Mouse (Mus musculus): ENCODE measurements at regions not wholly inside any gene's neighbourhood (a gene's known extent, or its start where the extent isn't known, plus 50 kb on each side); places are given as distances from the start of the nearest gene placed in this dataset.
A peak's percentile ranks its signal among the peaks of the same experiment; 100 is the strongest.

DNA sequence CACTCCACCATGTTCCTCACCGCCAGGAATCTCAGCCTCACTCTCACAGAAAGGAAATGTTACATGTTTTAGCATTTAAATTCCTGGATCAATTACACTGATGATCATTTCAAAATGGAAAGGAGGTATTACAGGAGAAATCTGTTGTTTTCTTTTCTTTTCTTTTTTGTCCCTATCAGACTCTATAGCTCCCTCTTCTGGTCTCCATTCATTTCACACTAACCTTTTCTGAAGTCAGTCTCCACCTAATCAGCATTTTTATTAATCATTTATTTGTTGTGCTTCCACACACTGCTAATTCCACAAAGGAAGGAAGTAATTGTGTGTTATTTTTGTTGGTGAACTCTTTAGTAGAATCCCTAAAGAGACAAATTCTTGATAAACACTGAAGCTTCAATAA, 130.5 kb upstream of the Car10 start:
- DNase-seq: peak; percentile 3

DNA sequence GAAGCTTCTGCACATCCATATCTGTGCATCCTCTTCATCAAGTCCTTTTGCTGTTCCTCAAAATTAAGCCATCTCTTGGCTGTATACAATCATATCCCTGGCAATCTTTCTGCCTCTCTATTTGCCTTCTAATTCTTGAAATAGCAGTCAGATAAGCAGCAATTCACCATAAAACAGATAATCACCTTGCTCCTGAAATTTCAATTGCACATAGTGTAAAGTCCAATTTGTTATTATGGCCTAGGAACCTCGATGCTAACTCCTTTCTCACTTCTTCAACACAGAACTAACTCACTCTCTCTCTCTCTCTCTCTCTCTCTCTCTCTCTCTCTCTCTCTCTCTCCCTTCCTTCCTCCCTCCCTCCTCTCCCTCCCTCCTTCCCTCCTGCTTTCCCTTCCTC, 98.2 kb upstream of the Car10 start:
- DNase-seq: no peak

DNA sequence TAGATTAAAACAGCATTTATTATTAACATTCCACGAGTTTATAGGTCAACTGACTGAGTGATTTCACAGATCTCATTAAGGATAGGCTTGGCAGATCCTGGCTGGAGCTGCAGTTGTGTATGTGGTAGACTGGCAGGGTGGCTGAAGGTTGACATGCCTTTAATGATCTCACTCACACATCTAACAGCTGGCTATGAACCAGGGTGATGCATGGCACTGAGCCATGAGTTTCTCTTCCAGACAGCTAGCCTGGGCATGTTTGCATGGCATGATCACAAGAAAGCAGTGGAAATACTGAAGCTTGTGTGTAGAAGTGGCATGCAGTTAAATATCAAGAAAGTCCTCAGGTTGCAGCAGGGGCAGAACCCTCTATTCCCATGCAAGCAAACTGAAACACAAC, 91.8 kb upstream of the Car10 start:
- peak; percentile 16 for DNase-seq

DNA sequence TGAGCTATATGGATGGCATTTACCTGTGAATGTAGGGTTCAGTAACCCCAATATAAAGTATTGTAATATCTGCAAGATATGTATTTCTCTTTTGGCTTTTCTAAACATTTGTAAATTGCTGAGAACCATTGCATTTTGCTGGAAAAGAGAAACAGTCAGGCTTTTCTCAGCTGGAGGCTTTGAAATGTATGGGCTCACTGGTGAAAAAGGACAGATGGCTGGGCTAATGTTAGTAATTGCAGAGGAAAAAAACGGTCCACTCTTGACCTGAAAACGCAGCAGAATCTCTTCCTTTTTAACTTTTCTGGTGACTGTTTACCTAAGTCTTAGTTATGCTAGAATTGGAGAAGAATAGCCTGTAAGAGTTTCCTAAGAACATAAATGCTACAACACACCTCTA, 71.8 kb upstream of the Car10 start:
- DNase-seq: no peak

DNA sequence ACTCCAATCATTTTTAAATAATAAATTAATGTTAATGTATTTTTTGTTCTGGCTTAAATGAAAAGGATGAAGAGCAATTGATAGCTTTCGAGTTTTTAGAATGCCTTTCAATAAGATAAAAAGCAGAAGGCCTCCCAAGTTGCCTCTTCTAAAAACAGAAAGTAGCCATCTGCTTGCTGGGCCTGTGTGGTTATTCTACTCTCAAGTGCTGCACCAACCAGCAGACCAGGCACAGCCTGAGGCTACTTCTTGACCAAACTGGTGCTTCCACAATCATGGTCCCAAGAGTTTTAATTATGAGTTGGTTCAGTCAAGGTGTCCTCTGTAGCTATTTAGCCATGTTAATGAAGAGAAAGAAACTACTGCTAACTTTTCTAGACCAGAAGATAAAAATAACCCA, 62.3 kb upstream of the Car10 start:
- no peak for DNase-seq

DNA sequence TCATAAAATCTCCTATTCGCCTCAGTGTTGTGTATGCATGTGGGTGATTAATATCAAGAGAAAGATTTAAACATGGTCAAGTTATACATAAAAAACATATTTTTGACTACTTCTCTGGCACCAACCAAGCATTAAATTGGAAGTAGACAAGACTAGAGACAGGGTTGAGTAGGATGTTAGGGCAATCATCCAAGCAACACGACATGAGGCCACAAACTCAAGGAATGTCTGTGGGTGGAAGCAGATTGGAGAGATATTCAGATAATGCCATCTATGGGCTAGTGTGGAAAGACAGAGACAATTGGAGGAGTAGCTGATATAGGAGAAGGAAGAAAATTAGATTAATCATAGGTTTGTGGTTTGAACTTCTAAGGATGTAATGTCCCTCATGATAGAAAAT, 60.0 kb upstream of the Car10 start:
- no peak for DNase-seq

DNA sequence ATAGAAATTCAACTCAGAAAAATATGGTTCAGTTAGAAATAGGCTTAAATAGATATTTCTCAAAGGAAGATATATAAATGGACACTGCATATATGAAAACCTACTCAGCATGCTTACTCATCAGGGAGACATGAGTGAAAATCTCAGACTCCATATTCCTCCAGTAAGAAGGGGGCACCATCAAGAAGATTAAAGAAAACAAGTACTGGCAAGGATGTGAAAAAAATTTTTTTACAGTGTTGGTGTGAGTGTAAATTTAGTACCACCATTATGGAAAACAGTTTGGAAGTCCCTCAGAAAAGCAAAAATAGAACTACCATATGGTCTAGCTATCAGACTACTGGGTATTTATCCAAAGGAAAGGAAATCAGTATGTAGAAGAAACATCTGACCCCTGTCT, 58.5 kb upstream of the Car10 start:
- no peak for DNase-seq

DNA sequence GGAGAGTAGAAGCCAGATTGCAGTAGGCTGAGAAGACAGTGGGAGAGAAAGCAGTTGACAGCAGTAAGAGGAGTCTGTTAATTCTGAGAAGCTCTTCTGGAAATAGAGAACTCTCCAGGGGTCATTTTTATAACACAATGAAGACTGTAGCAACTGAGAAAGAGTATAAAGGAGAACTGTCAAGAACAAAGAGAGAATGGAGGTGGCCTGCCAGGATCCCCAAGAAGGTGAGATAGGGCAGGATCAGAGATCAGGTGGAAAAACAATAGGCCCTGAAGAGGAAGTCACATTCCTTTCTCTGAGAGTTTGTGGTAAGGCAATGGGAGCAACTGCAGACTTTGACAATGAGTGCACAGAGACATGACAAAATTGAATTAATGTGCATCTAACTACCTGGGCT, 57.0 kb upstream of the Car10 start:
- no peak for DNase-seq

DNA sequence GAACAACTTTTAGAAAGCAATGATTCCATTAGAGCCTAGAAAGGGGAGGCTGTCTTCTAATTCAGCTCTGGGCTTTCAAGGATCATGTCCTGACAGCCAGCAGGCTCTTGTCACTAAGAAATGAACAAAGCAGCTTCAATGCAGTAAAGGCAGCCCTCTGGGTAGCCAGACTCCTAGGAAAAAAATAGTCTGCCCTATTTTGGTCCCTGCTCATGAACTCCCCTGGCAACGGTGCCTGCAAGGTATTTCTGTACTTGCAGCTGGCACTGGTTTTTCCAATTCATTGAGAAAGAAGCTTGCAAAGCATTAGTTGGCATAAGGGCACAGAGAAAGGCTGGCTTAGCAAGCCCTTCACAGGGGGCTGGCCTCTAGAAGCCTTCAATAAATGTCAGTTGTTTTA, 52.8 kb upstream of the Car10 start:
- DNase-seq: peak; percentile 5
